Mouse (Mus musculus): Measurements from ENCODE around the gene Spem2. TPM values are rescaled to one million over a fixed set of nuclear protein-coding genes. Genes with fewer than 3 reads are reported as not detected.

The Spem2 gene
- polyA plus RNA-seq, 1 experiment from 2014 or later: not detected

GRCm38 (mm10) chr11:69837952-69838713 is 19.9 kb upstream of the Spem2 start, which contains the start of gene Tmem256:
Gene Tmem256 (plus strand): TSS chr11:69838514.
- Histone ChIP-seq H3K27ac (ENCODE audit: low read depth, low read length) (peak within 1 kb of the TSS; percentile 83), H3K9ac (ENCODE audit: low read depth, low read length) (peak within 1 kb of the TSS; percentile 79), H3K4me3 (ENCODE audit: low read length) (peak within 1 kb of the TSS; percentile 73), H3K36me3 (ENCODE audit: control insufficient read depth, insufficient read depth, low read length) (peaks cover 4% of the 10 kb centered on the region; the same call in 1 of the 2 replicates), H3K4me2 (replicated peaks; ENCODE audit: low read depth, low read length) (peak within 1 kb of the TSS; percentile 98), H3K27me3 (ENCODE audit: control insufficient read depth, insufficient read depth, low read length) (0 out of 2 replicates have a peak, but pooled peaks cover 2% of the 10 kb centered on the region), H3K9me3 (ENCODE audit: control insufficient read depth, low read length) (no peaks in the 10 kb centered on the region), H3K4me1 (ENCODE audit: control insufficient read depth, insufficient read depth, low read length) (peaks cover 46% of the 10 kb centered on the region)
- peak; percentile 90 for ATAC-seq (ENCODE audit: low FRiP score, low TSS enrichment)
- under 1% methylated on average over 34 of the region's 34 CpGs for WGBS

GRCm38 (mm10) chr11:69837604-69837951 is 19.3 kb upstream of the Spem2 start, which contains the start of gene Nlgn2:
Gene Nlgn2 (minus strand): TSS chr11:69837784.
- Histone ChIP-seq H3K9ac (ENCODE audit: low read depth, low read length) (peak within 1 kb of the TSS; percentile 79), H3K4me1 (ENCODE audit: control insufficient read depth, insufficient read depth, low read length) (peaks cover 46% of the 10 kb centered on the region), H3K27me3 (ENCODE audit: control insufficient read depth, insufficient read depth, low read length) (0 out of 2 replicates have a peak, but pooled peaks cover 2% of the 10 kb centered on the region), H3K27ac (ENCODE audit: low read depth, low read length) (peak within 1 kb of the TSS; percentile 83), H3K4me2 (replicated peaks; ENCODE audit: low read depth, low read length) (peak within 1 kb of the TSS; percentile 98), H3K36me3 (ENCODE audit: control insufficient read depth, insufficient read depth, low read length) (peaks cover 10% of the 10 kb centered on the region; the same call in 1 of the 2 replicates), H3K4me3 (ENCODE audit: low read length) (peak within 1 kb of the TSS; percentile 73), H3K9me3 (ENCODE audit: control insufficient read depth, low read length) (no peaks in the 10 kb centered on the region)
- WGBS: 0% methylated on average over 24 of the region's 32 CpGs
- no peak for ATAC-seq (ENCODE audit: low FRiP score, low TSS enrichment)

GRCm38 (mm10) chr11:69836703-69837576 is 18.7 kb upstream of the Spem2 start:
- Histone ChIP-seq H3K9ac (ENCODE audit: low read depth, low read length) (peak overlapping the region; percentile 79), H3K27ac (ENCODE audit: low read depth, low read length) (peak overlapping the region; percentile 79), H3K4me1 (ENCODE audit: control insufficient read depth, insufficient read depth, low read length) (peaks cover 46% of the 10 kb centered on the region), H3K4me3 (ENCODE audit: low read length) (peak overlapping the region; percentile 73), H3K27me3 (ENCODE audit: control insufficient read depth, insufficient read depth, low read length) (0 out of 2 replicates have a peak, but pooled peaks cover 2% of the 10 kb centered on the region), H3K4me2 (replicated peaks; ENCODE audit: low read depth, low read length) (peak overlapping the region; percentile 98), H3K36me3 (ENCODE audit: control insufficient read depth, insufficient read depth, low read length) (peaks cover 11% of the 10 kb centered on the region; the same call in 1 of the 2 replicates), H3K9me3 (ENCODE audit: control insufficient read depth, low read length) (no peaks in the 10 kb centered on the region)
- WGBS: under 1% methylated on average over 39 of the region's 52 CpGs
- 0 out of 2 replicates have a peak, but pooled peaks have one; percentile 4 for ATAC-seq (ENCODE audit: low FRiP score, low TSS enrichment)

- 20% methylated on average over 4 of the region's 4 CpGs for WGBS
- ATAC-seq (ENCODE audit: low FRiP score, low TSS enrichment): no peak
- peak overlapping the region; percentile 98 for H3K4me2 ChIP-seq (replicated peaks; ENCODE audit: low read depth, low read length)
- H3K4me3 ChIP-seq (ENCODE audit: low read length): peak overlapping the region; percentile 73
- peaks cover 46% of the 10 kb centered on the region for H3K4me1 ChIP-seq (ENCODE audit: control insufficient read depth, insufficient read depth, low read length)
- H3K36me3 ChIP-seq (ENCODE audit: control insufficient read depth, insufficient read depth, low read length): peaks cover 17% of the 10 kb centered on the region; the same call in 1 of the 2 replicates
- H3K27me3 ChIP-seq (ENCODE audit: control insufficient read depth, insufficient read depth, low read length): 0 out of 2 replicates have a peak, but pooled peaks cover 2% of the 10 kb centered on the region
- H3K9me3 ChIP-seq (ENCODE audit: control insufficient read depth, low read length): no peaks in the 10 kb centered on the region
- peak overlapping the region; percentile 79; the same call in 1 of the 2 replicates for H3K9ac ChIP-seq (ENCODE audit: low read depth, low read length)
- H3K27ac ChIP-seq (ENCODE audit: low read depth, low read length): no peak overlapping the region
Measured at GRCm38 (mm10) chr11:69835966-69836335, 17.7 kb upstream of the Spem2 start.

GRCm38 (mm10) chr11:69835326-69835965 is 17.2 kb upstream of the Spem2 start:
- H3K27me3 ChIP-seq (ENCODE audit: control insufficient read depth, insufficient read depth, low read length): 0 out of 2 replicates have a peak, but pooled peaks cover 2% of the 10 kb centered on the region
- ATAC-seq (ENCODE audit: low FRiP score, low TSS enrichment): no peak
- WGBS: 5% methylated on average over 9 of the region's 9 CpGs
- peak overlapping the region; percentile 73 for H3K4me3 ChIP-seq (ENCODE audit: low read length)
- peaks cover 46% of the 10 kb centered on the region for H3K4me1 ChIP-seq (ENCODE audit: control insufficient read depth, insufficient read depth, low read length)
- peak overlapping the region; percentile 98 for H3K4me2 ChIP-seq (replicated peaks; ENCODE audit: low read depth, low read length)
- no peaks in the 10 kb centered on the region for H3K9me3 ChIP-seq (ENCODE audit: control insufficient read depth, low read length)
- H3K27ac ChIP-seq (ENCODE audit: low read depth, low read length): no peak overlapping the region
- peaks cover 17% of the 10 kb centered on the region; the same call in 1 of the 2 replicates for H3K36me3 ChIP-seq (ENCODE audit: control insufficient read depth, insufficient read depth, low read length)
- H3K9ac ChIP-seq (ENCODE audit: low read depth, low read length): peak overlapping the region; percentile 2; the same call in 1 of the 2 replicates

- WGBS: 8% methylated on average over 26 of the region's 48 CpGs
- Histone ChIP-seq H3K27ac (ENCODE audit: low read depth, low read length) (0 out of 2 replicates have a peak overlapping the region, but pooled peaks have one; percentile 11), H3K27me3 (ENCODE audit: control insufficient read depth, insufficient read depth, low read length) (0 out of 2 replicates have a peak, but pooled peaks cover 2% of the 10 kb centered on the region), H3K36me3 (ENCODE audit: control insufficient read depth, insufficient read depth, low read length) (peaks cover 17% of the 10 kb centered on the region; the same call in 1 of the 2 replicates), H3K9me3 (ENCODE audit: control insufficient read depth, low read length) (no peaks in the 10 kb centered on the region), H3K9ac (ENCODE audit: low read depth, low read length) (peak overlapping the region; percentile 75), H3K4me3 (ENCODE audit: low read length) (peak overlapping the region; percentile 73), H3K4me2 (replicated peaks; ENCODE audit: low read depth, low read length) (peak overlapping the region; percentile 98), H3K4me1 (ENCODE audit: control insufficient read depth, insufficient read depth, low read length) (peaks cover 47% of the 10 kb centered on the region)
- no peak for ATAC-seq (ENCODE audit: low FRiP score, low TSS enrichment)
Measured at GRCm38 (mm10) chr11:69834001-69834549, 15.8 kb upstream of the Spem2 start.

GRCm38 (mm10) chr11:69833554-69833953 is 15.3 kb upstream of the Spem2 start:
- H3K4me3 ChIP-seq (ENCODE audit: low read length): peak overlapping the region; percentile 73
- H3K27me3 ChIP-seq (ENCODE audit: control insufficient read depth, insufficient read depth, low read length): 0 out of 2 replicates have a peak, but pooled peaks cover 2% of the 10 kb centered on the region
- peaks cover 17% of the 10 kb centered on the region; the same call in 1 of the 2 replicates for H3K36me3 ChIP-seq (ENCODE audit: control insufficient read depth, insufficient read depth, low read length)
- peak overlapping the region; percentile 75 for H3K9ac ChIP-seq (ENCODE audit: low read depth, low read length)
- 55% methylated on average over 8 of the region's 8 CpGs for WGBS
- no peaks in the 10 kb centered on the region for H3K9me3 ChIP-seq (ENCODE audit: control insufficient read depth, low read length)
- H3K4me2 ChIP-seq (replicated peaks; ENCODE audit: low read depth, low read length): peak overlapping the region; percentile 98
- peaks cover 45% of the 10 kb centered on the region for H3K4me1 ChIP-seq (ENCODE audit: control insufficient read depth, insufficient read depth, low read length)
- ATAC-seq (ENCODE audit: low FRiP score, low TSS enrichment): no peak
- H3K27ac ChIP-seq (ENCODE audit: low read depth, low read length): 0 out of 2 replicates have a peak overlapping the region, but pooled peaks have one; percentile 11

GRCm38 (mm10) chr11:69828832-69829231 is 10.6 kb upstream of the Spem2 start:
- H3K4me1 ChIP-seq (ENCODE audit: control insufficient read depth, insufficient read depth, low read length): peaks cover 10% of the 10 kb centered on the region
- H3K27me3 ChIP-seq (ENCODE audit: control insufficient read depth, insufficient read depth, low read length): no peaks in the 10 kb centered on the region
- no peak overlapping the region for H3K4me2 ChIP-seq (replicated peaks; ENCODE audit: low read depth, low read length)
- H3K9me3 ChIP-seq (ENCODE audit: control insufficient read depth, low read length): no peaks in the 10 kb centered on the region
- 63% methylated on average over 5 of the region's 5 CpGs for WGBS
- no peak for ATAC-seq (ENCODE audit: low FRiP score, low TSS enrichment)
- no peak overlapping the region for H3K27ac ChIP-seq (ENCODE audit: low read depth, low read length)
- no peak overlapping the region for H3K9ac ChIP-seq (ENCODE audit: low read depth, low read length)
- H3K36me3 ChIP-seq (ENCODE audit: control insufficient read depth, insufficient read depth, low read length): peaks cover 56% of the 10 kb centered on the region
- no peak overlapping the region for H3K4me3 ChIP-seq (ENCODE audit: low read length)
